Mouse (Mus musculus) 3134 (cell line): Measurements from ENCODE around the gene Csdc2.
"Not testable (repeated sequence)": the region's sequence is repeated elsewhere in the genome, so short reads cannot be mapped to it uniquely, and the experiment has no call there.

Source experiments
- DNase-seq: peaks from one replicate; pipeline ENCODE4 v3.0.0-alpha.2; 2011; ENCODE audit warnings: low spot score; ENCODE audit not compliant: insufficient read length; ENCODE audit errors: extremely low read depth

Gene Csdc2

DNA sequence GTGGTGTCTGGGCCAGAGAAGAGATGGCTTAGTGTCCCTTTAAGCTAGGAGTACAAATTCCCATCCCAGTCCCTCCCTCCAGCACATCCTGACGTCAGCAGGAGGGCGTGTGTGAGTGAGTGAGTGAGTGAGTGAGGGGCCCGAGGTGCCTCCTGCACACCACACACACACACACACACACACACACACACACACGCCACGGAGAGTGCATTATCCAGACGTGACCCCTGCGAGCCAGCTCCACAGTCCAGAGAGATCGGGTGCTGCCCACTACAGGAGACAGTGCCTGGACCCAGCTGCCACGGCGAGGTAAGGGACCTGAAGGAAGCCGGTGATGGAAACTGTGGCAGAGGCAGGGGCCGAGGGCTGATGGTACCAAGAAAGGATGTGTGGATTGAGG lies at the start of gene Csdc2:
Csdc2 (plus strand) TSS at position 81 of the 400 bp plus-strand sequence.
- no peak for DNase-seq

- no peak for DNase-seq
These were observed 49.6 kb upstream of the Csdc2 start for GRCm38 (mm10) chr15:81886795-81887550.

DNA sequence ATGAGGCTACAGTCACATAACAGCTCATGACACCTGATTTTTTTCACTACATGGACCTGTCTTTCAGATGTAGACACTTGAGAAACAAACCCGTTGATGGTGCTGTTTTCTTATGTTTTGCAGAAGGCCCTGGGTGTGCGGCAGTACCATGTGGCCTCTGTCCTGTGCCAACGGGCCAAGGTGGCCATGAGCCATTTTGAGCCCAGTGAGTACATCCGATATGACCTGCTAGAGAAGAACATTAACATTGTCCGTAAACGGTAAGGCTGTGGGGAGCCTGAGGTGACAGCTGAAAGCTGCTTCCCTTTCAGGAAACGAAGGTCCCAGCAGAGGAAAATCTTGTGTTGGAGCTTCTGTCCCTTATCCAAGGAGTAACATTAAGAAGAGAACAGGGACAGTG lies 47.4 kb upstream of the Csdc2 start:
- DNase-seq, result no peak

- DNase-seq, result no peak
These were observed 45.3 kb upstream of the Csdc2 start for GRCm38 (mm10) chr15:81891140-81891802.

DNA sequence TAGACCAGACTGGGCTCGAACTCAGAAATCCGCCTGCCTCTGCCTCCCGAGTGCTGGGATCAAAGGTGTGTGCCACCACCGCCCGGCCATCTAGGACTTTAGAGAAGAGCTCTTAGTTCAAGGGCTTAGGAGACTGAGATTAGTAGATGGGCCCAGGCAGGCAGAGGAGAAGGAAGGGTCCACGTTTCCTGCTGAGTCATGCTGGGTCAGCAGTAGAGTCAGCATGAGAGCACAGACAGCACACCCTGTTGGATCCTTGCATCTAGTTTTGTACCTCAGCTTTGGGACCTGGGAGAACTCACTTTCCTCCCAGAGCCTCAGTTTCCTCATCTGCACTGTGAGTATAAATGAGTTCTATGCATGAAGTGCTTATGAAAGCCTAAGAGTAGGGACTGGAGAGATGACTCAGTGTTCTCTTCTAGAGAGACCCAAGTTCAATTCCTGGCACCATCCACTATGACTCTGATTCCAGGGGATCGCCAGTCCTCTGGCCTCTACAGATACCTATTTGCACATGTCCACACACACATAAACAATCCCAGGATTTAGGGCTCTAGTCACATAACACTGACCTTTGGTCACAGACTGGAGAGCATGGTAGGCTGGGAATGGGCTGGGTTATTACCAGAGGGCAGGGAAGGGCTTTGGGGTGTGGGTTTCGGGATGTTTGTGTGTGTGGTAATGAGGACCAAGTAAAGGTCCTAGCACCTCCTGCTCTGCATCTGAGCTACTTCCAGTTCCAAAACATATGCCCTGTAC lies 44.6 kb upstream of the Csdc2 start:
- DNase-seq, result no peak

- no peak for DNase-seq
These were observed 42.6 kb upstream of the Csdc2 start for GRCm38 (mm10) chr15:81894002-81894401.

DNA sequence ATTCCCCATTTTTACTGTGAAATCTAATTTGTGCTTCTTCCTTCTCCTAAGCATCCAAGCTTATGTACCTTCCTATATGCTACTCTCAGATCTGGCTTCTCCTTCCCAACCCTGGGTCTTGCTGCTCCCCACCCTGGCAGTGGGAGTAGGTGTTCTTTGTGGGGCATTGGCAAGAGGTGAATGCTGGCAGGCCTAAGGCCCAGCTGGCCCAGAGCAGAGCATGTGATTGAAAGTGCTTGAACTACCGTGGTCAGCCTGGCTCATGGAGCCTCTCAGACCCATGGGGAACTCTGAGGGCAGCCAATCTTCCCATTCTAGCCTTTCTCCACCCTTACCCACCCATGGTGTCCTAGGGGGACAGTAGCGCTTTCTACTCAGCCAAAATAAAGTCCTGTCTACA lies 40.2 kb upstream of the Csdc2 start:
- DNase-seq, result no peak

DNA sequence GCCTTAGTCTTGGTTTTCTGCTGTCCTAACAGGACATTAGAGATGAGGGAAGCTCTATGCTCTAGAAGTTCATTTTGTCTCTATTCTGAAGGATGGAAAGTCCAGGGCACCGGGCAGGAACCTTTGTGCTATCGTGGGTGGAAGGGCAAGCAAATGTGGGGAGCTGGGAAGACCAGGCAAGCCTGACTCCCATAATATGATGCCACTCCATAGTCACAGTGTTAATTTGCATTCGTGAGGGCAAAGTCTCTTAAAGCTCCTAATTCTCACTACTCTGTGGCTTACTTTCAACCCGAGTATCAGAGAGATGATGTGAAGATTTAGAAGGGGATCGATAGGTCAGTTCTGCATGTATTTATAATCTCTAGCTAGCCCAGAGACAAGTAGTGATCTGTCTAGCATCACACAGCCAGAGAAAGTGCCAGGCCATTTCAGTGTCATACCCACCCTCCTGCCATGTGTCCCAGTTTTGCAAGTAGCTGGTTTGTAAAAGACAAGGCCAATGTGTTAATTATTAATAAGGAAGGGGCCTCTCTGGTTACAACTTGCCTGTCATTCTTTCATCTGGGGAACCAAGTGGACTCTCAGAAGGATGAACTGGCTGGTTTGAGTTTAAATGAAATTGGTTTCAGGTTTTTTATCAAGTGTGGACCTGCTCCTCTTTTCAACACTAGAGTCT lies 38.8 kb upstream of the Csdc2 start:
- no peak for DNase-seq

DNA sequence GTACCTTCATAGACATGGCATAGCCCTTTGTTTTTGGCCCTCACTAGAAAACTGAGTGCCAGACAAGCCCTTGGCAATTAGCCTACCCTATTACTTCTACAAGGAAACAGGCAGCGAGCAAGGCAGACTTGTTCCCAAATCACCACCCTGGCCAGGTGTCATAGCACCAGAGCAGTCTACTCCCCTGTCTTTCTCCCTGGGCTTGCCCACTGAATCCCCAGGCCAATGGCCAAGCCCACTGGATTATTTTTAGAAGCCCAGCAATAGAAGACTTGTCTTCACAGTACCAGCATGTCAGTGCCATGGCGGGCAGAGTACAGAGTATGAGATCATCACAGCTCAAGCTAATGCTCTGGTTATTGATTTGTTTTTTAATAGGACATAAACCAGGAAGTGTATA lies 37.8 kb upstream of the Csdc2 start:
- no peak for DNase-seq

GRCm38 (mm10) chr15:81904939-81905338 lies 31.6 kb upstream of the Csdc2 start:
- no peak for DNase-seq

DNA sequence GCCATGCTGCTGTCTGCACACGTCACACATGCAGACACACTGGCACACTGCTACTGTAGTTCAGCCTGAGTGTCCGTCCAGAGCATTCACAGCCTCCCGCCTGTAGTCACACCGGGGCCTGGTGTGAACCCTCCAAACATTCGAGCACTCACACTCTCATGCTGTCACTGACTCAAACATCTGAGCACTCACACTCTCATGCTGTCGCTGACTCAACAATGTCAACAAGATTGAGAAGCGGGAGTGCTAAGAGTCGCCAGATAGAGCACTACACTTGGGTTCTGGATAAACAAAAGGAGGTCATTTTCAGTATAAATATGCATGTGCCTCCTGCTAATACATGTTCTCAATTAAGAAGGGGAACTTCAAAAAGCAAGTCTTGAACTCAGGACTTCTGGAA lies 28.6 kb upstream of the Csdc2 start:
- DNase-seq, result no peak

DNA sequence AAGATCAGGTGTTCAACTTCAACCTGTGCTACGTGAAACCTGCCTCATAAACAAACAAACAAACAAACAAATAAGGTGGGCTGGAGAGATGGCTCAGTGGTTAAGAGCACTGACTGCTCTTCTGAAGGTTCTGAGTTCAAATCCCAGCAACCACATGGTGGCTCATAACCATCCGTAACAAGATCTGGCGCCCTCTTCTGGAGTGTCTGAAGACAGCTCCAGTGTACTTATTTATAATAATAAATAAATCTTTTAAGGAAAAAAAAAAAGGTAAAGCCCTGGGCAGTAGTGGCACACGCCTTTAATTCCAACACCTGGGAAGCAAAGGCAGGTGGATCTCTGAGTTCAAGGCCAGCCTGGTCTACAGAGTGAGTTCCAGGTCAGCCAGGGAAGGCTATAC lies 27.8 kb upstream of the Csdc2 start:
- DNase-seq, result not testable (repeated sequence)

DNA sequence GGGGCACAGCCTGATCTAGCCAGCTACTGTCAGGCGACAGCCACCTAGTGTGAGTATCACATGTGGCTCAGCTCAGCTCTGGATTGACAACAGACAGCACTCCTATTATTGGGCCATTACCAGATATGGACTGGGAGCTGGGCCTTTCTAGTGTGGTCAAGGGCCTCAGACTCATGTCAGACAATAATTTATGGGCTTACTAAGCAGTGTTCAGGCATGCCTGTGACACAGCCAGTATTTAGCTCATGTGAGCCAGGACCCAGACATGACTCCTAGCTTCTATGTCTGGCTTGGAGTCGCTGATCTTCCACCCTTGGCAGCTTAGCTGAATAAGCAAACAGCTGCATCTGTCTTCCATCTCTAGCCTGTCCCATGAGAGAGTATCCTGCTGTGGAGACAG lies 24.1 kb upstream of the Csdc2 start:
- no peak for DNase-seq

GRCm38 (mm10) chr15:81914668-81915067 lies 21.9 kb upstream of the Csdc2 start:
- no peak for DNase-seq

GRCm38 (mm10) chr15:81915663-81916062 lies 20.9 kb upstream of the Csdc2 start:
- no peak for DNase-seq

DNA sequence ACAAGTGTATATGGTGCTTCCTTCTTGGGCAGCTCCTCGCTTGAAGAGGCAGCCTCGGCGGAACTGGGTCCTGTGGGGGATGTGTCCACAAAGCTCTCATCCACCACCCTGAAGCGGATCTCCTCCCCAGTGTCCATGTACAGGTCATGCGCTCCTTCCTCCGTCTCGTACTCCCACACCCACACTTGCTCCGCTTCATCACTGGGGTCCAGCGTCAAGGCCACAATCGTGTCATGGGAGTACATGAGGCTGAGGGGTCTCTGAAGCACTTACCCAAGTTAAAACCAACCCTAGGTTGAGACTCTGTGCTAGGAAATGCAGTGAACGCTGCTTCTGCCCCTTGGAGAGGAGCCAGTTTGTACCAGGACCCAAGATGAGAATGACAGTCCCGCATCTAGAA lies 19.4 kb upstream of the Csdc2 start:
- DNase-seq, result no peak

GRCm38 (mm10) chr15:81917621-81918463 lies 18.7 kb upstream of the Csdc2 start:
- DNase-seq, result no peak

DNA sequence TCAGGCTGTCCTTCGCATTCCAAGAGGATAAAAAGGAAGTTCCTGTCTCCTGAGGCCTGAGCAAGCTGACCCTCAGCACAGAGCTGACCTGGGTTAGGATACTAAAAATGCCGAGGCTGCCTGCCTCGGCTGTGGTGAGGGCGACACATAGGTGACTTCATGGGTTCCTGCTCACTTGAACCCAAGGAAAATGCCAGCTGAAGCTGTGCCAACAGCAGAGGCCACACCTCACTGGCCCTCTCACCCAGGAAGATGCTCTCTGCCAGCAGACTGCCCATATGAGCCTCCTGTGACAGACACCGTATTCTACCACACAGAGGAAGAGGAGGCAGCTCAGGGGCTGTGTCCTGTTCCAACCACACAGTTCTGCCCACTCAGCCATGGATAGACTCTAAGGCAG lies 17.5 kb upstream of the Csdc2 start:
- DNase-seq, result no peak

DNA sequence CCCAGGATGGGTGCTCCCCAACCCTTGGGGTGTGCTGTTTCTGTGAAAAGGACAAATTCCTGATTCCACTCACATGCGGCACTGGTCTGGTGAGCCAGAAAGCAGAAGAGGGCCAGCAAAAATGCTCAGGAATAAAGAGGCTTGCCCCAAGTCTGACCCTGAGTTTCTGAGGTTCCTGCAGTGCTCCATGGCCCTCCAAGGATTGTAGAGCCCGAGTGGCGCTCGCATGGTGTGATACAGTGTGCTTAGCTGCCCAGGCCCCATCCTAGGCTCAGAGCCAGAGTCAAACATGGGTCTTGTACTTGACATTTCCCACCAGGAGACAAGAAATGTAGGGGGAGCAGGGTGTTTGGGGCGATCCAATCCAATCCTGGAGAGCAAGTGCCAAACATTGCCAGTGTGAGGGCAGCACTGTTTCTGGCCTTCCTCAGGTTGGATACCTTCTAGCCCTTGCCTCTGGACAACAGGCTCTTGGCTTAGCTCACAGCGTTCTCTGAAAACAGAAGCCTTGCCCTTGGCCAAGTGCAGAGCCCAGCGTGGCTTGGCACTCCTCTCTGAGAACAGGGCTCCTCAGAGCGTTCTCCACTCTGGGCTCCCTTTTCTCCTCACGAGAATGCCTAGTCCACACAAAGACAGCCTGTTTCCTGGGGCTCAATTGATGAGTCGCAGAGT lies 15.9 kb upstream of the Csdc2 start:
- DNase-seq, result no peak

DNA sequence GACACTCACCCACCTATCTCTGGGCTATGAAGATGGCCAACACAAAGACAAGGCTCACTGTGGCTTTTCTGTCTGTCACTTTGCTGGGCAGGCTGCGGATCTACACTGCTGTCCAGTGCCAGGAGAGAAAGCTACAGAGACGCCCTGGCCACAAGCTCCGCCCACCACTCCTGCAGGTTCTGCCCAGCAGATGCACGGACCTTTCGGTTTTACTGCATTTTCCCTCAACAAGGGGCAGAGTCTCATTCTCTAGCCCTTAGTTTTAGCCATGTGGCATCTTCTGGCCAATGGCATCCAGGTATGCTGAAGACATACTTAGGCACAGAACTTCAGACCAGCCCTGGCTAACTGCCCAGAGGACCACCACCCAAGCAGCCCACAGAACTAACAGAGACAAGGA lies 15.3 kb upstream of the Csdc2 start:
- no peak for DNase-seq
